Mouse (Mus musculus) MEL (cell line): ENCODE measurements around the gene Dnajc2. TPM values are rescaled to one million over a fixed set of nuclear protein-coding genes. Genes with fewer than 3 reads are reported as not detected.

Experiments used
- DNase-seq: peaks from one replicate; pipeline ENCODE4 v3.0.0; 2011; ENCODE audit warnings: low read depth, low spot score
- H3K27ac ChIP-seq: 2 replicates; pipeline ENCODE4 v1.5.1; 2012; ENCODE audit warnings: low read depth, mild to moderate bottlenecking, control low read depth, low read length, moderate library complexity; ENCODE audit not compliant: control insufficient read depth
- H3K27me3 ChIP-seq, 2 experiments: fragments of 150-350 bp in 1 of 2; sonication (generic) in 1 of 2; 2 replicates each; pipeline ENCODE4 v1.6.1; 2012; ENCODE audit warnings: low read length in 2 of 2, mild to moderate bottlenecking in 2 of 2, improper control_type of control experiment in 1 of 2, moderate library complexity in 1 of 2; ENCODE audit not compliant: insufficient read depth in 2 of 2, control insufficient read depth in 1 of 2
- H3K36me3 ChIP-seq, 2 experiments: 2 replicates each; pipeline ENCODE4 v1.6.1; 2012 to 2014; ENCODE audit warnings: low read length in 2 of 2, improper control_type of control experiment in 1 of 2, inconsistent platforms in 1 of 2, mild to moderate bottlenecking in 1 of 2; ENCODE audit not compliant: insufficient read depth in 2 of 2, control insufficient read depth in 1 of 2
- H3K4me1 ChIP-seq, 2 experiments: fragments of 150-350 bp in 1 of 2; sonication (generic) in 1 of 2; 2 replicates each; pipeline ENCODE4 v1.6.1; 2012; ENCODE audit warnings: low read length in 2 of 2, improper control_type of control experiment in 1 of 2, mild to moderate bottlenecking in 1 of 2; ENCODE audit not compliant: insufficient read depth in 2 of 2, control insufficient read depth in 1 of 2
- H3K4me3 ChIP-seq, 2 experiments: fragments of 150-350 bp in 1 of 2; sonication (generic) in 1 of 2; 2 replicates each; pipeline ENCODE4 v1.5.1; 2012; ENCODE audit warnings: low read depth in 2 of 2, low read length in 2 of 2, mild to moderate bottlenecking in 2 of 2, moderate library complexity in 2 of 2, control low read depth in 1 of 2, improper control_type of control experiment in 1 of 2; ENCODE audit not compliant: control insufficient read depth in 1 of 2, insufficient read depth in 1 of 2
- H3K79me2 ChIP-seq: 2 replicates; pipeline ENCODE4 v1.6.1; 2012; ENCODE audit warnings: mild to moderate bottlenecking, low read length, moderate library complexity; ENCODE audit not compliant: control insufficient read depth, poor library complexity, insufficient read depth
- H3K9ac ChIP-seq: 2 replicates; pipeline ENCODE4 v1.6.1; 2012; ENCODE audit warnings: low read depth, mild to moderate bottlenecking, control low read depth, low read length, moderate library complexity; ENCODE audit not compliant: control insufficient read depth, poor library complexity, severe bottlenecking
- H3K9me3 ChIP-seq: fragments of 150-350 bp; sonication (generic); replicated peaks from 2 replicates; pipeline ENCODE4 v1.6.1; 2012; ENCODE audit warnings: mild to moderate bottlenecking, low read length, improper control_type of control experiment, moderate library complexity; ENCODE audit not compliant: insufficient read depth
- BHLHE40 ChIP-seq: IDR thresholded peaks from 2 replicates; pipeline ENCODE4 v1.6.1; 2012; ENCODE audit warnings: low read depth, mild to moderate bottlenecking, inconsistent platforms, low read length, improper control_type of control experiment, borderline replicate concordance
- CHD1 ChIP-seq: IDR thresholded peaks from 2 replicates; pipeline ENCODE4 v1.6.1; 2012; ENCODE audit warnings: low read depth, mild to moderate bottlenecking, inconsistent platforms, low read length, improper control_type of control experiment
- EP300 ChIP-seq, 2 experiments: IDR thresholded peaks; 2 replicates each; pipeline ENCODE4 v1.6.1; 2011; ENCODE audit warnings: improper control_type of control experiment in 2 of 2, low read length in 2 of 2, low read depth in 1 of 2, mild to moderate bottlenecking in 1 of 2
- ETS1 ChIP-seq: IDR thresholded peaks from 2 replicates; pipeline ENCODE4 v1.6.1; 2012; ENCODE audit warnings: low read depth, mild to moderate bottlenecking, inconsistent platforms, low read length, improper control_type of control experiment, moderate library complexity
- GABPA ChIP-seq: IDR thresholded peaks from 2 replicates; pipeline ENCODE4 v1.6.1; 2012; ENCODE audit warnings: low read depth, mild to moderate bottlenecking, inconsistent platforms, low read length, improper control_type of control experiment, moderate library complexity
- GATA1 ChIP-seq: IDR thresholded peaks from 2 replicates; pipeline ENCODE4 v1.6.1; 2011; ENCODE audit warnings: low read depth, low read length, improper control_type of control experiment
- JUND ChIP-seq: IDR thresholded peaks from 2 replicates; pipeline ENCODE4 v1.6.1; 2011; ENCODE audit warnings: low read depth, mild to moderate bottlenecking, improper control_type of control experiment, low read length
- MAFK ChIP-seq: IDR thresholded peaks from 2 replicates; pipeline ENCODE4 v1.6.1; 2011; ENCODE audit warnings: low read depth, mild to moderate bottlenecking, low read length, improper control_type of control experiment, borderline replicate concordance
- MAX ChIP-seq: IDR thresholded peaks from 2 replicates; pipeline ENCODE4 v1.6.1; 2011; ENCODE audit warnings: low read length, improper control_type of control experiment
- MAZ ChIP-seq: IDR thresholded peaks from 2 replicates; pipeline ENCODE4 v1.6.1; 2012; ENCODE audit warnings: low read depth, mild to moderate bottlenecking, inconsistent platforms, low read length, improper control_type of control experiment
- MXI1 ChIP-seq: IDR thresholded peaks from 2 replicates; pipeline ENCODE4 v1.6.1; 2011; ENCODE audit warnings: mild to moderate bottlenecking, low read depth, low read length, improper control_type of control experiment
- NRF1 ChIP-seq: IDR thresholded peaks from 2 replicates; pipeline ENCODE4 v1.6.1; 2014; ENCODE audit warnings: low read depth, mild to moderate bottlenecking, inconsistent platforms, low read length, improper control_type of control experiment, moderate library complexity; ENCODE audit not compliant: poor library complexity, insufficient read depth, severe bottlenecking
- POLR2AphosphoS2 ChIP-seq: IDR thresholded peaks from 2 replicates; pipeline ENCODE4 v1.6.1; 2011; ENCODE audit warnings: low read length, improper control_type of control experiment
- SIN3A ChIP-seq: IDR thresholded peaks from 2 replicates; pipeline ENCODE4 v1.6.1; 2012; ENCODE audit warnings: low read length, improper control_type of control experiment, inconsistent platforms
- TAL1 ChIP-seq: IDR thresholded peaks from 2 replicates; pipeline ENCODE4 v1.6.1; 2012; ENCODE audit warnings: mild to moderate bottlenecking, inconsistent platforms, low read length, moderate library complexity, mixed read lengths
- TCF12 ChIP-seq: IDR thresholded peaks from 2 replicates; pipeline ENCODE4 v1.6.1; 2014; ENCODE audit warnings: low read depth, mild to moderate bottlenecking, inconsistent platforms, low read length, improper control_type of control experiment, moderate library complexity
- USF2 ChIP-seq, 2 experiments: IDR thresholded peaks; 2 replicates each; pipeline ENCODE4 v1.6.1; 2011 to 2012; ENCODE audit warnings: improper control_type of control experiment in 2 of 2, low read length in 2 of 2, borderline replicate concordance in 1 of 2, inconsistent platforms in 1 of 2, low read depth in 1 of 2, mild to moderate bottlenecking in 1 of 2; ENCODE audit not compliant: insufficient read depth in 1 of 2
- ZKSCAN1 ChIP-seq: IDR thresholded peaks from 2 replicates; pipeline ENCODE4 v1.6.1; 2012; ENCODE audit warnings: low read depth, mild to moderate bottlenecking, inconsistent platforms, low read length, improper control_type of control experiment, moderate library complexity
- polyA plus RNA-seq, 2 experiments: library from polyadenylated mRNA; stranded (reverse) in 1 of 2; unstranded in 1 of 2; fragments of >175 nt in 1 of 2; fragments of >200 nt in 1 of 2; gene quantifications; 2 replicates each; pipeline versions ENCODE4 v1.2.1 to v1.2.4; 2012; ENCODE audit warnings: low replicate concordance in 2 of 2, low read depth in 1 of 2; ENCODE audit not compliant: insufficient read length in 2 of 2, insufficient read depth in 1 of 2, missing spikeins in 1 of 2
- total RNA-seq: library from RNA; depleted of rRNA; stranded (reverse); fragments of 300-350 nt; gene quantifications from 2 replicates; pipeline ENCODE4 v1.2.3, GENCODE M21; 2012

The Dnajc2 gene
- total and polyA plus RNA-seq, 3 experiments, result 64.7 to 211 (median 199) TPM

GRCm38 (mm10) chr5:21804837-21805236 lies 19.8 kb upstream of the Dnajc2 start:
- no peak for DNase-seq
- Histone ChIP-seq H3K4me3 (no peak overlapping the region), H3K9me3 (no peaks in the 10 kb centered on the region), H3K79me2 (no peaks in the 10 kb centered on the region), H3K4me1 (no peaks in the 10 kb centered on the region), H3K36me3 (peaks cover 0 to 20% of the 10 kb centered on the region in 2 experiments; a peak in 2 of 4 replicates), H3K27ac (no peak overlapping the region), H3K27me3 (no peaks in the 10 kb centered on the region), H3K9ac (no peak overlapping the region)
- TF ChIP-seq CHD1 (no peak), JUND (no peak), MAFK (no peak), ETS1 (no peak), SIN3A (no peak), GABPA (no peak)

- H3K4me3 ChIP-seq, result no peak overlapping the region
- H3K9ac ChIP-seq, result no peak overlapping the region
- no peaks in the 10 kb centered on the region for H3K27me3 ChIP-seq
- no peaks in the 10 kb centered on the region for H3K9me3 ChIP-seq
- no peaks in the 10 kb centered on the region for H3K79me2 ChIP-seq
- DNase-seq, result no peak
- no peaks in the 10 kb centered on the region for H3K4me1 ChIP-seq
- TF ChIP-seq EP300 (IDR thresholded peaks at IDR 0.05; ENCODE audit: low read depth in 1 of 2, low read length in 2 of 2), result no peak
- no peak for TF ChIP-seq ZKSCAN1
- no peak for TF ChIP-seq TAL1
- TF ChIP-seq USF2 (IDR thresholded peaks at IDR 0.05; ENCODE audit: borderline replicate concordance in 1 of 2, insufficient read depth in 1 of 2, low read depth in 1 of 2, low read length in 2 of 2), result no peak
- no peak for TF ChIP-seq MAZ
- TF ChIP-seq TCF12, result no peak
- no peak for TF ChIP-seq MXI1
- TF ChIP-seq GATA1, result no peak
- TF ChIP-seq SIN3A, result no peak
- TF ChIP-seq BHLHE40, result no peak
- no peak for TF ChIP-seq POLR2AphosphoS2
- no peak for TF ChIP-seq CHD1
- no peak for TF ChIP-seq MAX
- no peak for TF ChIP-seq NRF1
- H3K36me3 ChIP-seq, result peaks cover 0 to 31% of the 10 kb centered on the region in 2 experiments; a peak in 2 of 4 replicates
- H3K27ac ChIP-seq, result no peak overlapping the region
Observed at GRCm38 (mm10) chr5:21803691-21804188, 18.7 kb upstream of the Dnajc2 start.
